Mouse (Mus musculus): ENCODE data around the gene Man2a2.

Gene Man2a2

DNA sequence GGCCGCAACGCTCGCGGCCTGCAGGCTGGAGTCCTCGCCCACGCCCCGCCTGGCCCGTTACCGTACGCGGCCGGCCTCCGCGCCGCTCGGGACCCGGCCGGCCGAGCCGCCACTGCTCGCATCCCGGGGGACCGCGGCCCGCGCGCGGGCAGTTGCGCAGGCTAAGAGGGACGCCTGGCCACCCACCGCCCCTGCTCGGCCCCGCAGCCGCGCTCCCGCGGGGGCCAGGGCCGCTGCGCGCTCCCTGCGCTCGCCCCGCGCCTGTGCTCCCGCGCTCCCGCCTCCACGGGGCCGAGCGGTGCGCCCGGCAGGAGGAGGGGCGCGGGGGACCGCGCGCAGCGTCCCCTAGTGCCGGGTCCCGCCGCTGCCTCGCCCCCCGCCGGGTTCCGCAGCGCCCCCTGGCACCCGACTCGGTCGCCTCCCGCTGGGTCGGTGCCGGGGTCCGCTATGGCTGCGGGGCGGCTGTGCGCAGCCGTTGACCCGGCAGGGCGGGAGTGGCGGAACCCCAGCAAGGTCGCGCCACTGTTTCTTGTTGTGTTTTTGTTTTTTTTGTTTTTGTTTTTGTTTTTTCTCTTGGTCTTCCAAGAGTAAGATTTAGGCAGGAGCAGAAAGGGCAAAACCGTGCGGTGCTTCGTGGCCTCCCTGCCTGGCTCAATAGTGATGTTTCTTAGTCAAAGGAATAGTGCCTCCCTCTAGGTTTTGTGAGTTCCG lies at the start of gene Man2a2:
TSS of gene Man2a2 (minus strand) at position 335 of the 711 bp plus-strand sequence.
- peak; percentile 83 for DNase-seq (ENCODE audit: low read depth)

DNA sequence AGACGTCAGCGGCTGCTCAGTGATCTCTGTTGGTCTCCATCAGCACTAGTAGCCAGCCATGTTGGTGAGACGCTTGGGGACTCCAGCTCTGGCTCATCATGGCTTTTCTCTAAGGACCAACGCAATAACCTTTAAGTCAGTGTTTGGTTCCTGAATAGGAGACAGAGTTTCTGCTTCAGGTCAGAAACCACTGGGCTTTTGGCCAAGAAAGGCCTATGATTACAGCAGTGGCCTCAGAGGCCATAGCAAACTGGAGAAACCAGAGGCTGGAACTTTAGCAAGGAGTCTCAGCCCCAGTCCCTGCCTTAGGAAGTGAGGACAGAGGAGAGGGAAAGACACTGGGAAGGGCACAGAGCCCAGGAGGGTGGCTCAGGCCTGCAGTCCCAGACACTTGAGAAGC lies 49.4 kb upstream of the Man2a2 start:
- no peak for DNase-seq (ENCODE audit: low read depth)

DNA sequence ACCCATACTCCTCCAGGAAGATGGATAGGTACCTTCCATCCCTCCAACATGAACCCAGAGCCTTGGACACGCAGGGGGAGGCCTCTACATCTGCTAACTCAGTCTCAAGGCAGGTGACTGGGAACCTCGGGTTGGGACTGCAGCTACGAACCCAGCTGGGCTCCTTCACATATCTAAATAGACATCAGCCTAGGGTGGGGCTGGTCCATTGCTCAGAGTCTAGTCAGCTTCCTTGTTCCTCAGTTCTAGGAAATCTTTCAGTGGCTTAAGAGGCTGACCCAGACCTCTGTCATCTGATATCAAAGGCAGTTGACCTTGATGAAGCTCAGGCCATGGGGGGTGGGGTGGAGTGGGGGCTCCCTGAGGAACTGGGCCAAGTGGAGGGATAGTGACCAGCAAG lies 48.1 kb upstream of the Man2a2 start:
- DNase-seq (ENCODE audit: low read depth): no peak

DNA sequence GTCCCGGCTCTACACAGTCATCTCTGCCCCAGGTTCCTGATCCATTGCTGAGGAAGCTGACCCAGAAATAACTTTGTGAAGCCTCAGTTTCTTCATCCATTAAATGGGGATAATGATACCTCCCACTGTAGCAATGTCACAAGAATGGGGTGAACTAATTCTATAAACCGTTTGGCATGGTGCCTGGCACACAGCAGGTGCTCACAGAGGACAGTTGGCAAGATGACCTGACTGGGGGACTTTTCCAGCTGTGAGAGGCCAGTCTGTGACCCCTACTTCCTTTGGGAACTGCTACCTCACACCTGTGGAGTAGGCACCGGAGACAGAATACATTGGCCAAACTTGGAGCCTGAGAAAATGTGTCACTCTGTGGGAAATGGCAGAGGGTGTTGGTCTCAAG lies 46.9 kb upstream of the Man2a2 start:
- DNase-seq (ENCODE audit: low read depth): no peak

DNA sequence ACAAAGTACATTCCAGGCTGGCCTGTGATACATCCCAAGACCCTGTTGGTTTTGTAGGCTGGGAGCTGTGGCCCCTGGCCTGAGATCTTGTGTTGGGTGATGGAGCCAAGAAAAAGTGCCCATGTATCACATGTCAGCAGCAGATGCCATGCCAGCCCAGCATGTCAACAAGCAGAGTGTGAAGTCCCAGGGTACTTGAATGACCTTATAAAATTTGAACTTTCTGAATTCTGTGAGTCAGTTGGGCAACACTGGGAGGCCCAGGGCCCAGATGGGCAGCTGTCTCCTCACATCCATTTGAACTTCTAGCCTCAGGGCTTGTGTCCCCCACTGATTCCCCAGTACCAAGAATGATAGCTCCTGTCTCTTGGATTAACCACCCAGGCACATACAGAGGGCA lies 46.4 kb upstream of the Man2a2 start:
- DNase-seq (ENCODE audit: low read depth): no peak

DNA sequence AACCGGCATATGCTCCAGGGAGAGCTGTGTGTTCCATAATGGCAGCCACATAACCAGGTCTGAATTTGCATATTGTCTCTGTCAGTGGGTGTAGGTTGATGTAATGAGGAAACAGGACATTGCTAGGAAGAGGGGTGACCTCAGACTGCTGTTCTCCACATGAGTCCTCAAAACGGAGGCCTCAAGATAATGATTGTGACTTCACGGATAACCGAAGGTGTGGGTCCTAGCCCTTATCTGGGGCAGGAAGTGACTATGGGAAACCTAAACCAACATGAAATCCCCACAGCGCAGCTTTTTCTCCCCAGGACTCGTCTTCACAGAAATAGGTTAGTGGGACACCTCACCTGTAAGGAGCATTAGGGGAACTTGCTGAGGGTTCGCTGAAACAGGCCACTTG lies 45.8 kb upstream of the Man2a2 start:
- peak; percentile 88 for DNase-seq (ENCODE audit: low read depth)

DNA sequence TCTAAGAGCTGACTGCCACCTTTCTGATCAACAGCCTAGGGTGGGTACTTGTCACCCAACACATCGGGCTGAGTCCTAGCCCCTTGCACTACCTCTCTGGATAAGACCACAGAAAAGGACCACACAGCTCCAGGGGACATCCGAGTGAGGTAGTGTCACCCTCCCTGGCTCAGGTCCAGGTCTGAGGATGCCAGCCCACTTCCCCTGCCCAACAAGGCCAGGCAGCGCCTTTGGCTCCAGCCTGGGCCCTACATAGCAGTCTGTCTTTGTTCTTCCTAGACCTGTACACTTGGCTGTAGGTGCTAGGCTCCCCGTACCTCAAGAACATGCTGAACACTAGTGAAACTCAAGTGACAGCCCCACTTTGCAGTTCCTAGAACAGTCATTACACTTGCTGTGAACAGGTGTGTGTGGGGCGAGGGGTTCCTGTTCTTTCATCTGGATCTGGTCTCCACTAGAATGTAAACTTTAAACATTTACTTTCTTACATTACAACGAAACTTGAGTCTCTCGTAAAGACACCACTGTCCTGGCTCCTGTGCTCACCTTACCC lies 43.2 kb upstream of the Man2a2 start:
- DNase-seq (ENCODE audit: low read depth): peak; percentile 47

DNA sequence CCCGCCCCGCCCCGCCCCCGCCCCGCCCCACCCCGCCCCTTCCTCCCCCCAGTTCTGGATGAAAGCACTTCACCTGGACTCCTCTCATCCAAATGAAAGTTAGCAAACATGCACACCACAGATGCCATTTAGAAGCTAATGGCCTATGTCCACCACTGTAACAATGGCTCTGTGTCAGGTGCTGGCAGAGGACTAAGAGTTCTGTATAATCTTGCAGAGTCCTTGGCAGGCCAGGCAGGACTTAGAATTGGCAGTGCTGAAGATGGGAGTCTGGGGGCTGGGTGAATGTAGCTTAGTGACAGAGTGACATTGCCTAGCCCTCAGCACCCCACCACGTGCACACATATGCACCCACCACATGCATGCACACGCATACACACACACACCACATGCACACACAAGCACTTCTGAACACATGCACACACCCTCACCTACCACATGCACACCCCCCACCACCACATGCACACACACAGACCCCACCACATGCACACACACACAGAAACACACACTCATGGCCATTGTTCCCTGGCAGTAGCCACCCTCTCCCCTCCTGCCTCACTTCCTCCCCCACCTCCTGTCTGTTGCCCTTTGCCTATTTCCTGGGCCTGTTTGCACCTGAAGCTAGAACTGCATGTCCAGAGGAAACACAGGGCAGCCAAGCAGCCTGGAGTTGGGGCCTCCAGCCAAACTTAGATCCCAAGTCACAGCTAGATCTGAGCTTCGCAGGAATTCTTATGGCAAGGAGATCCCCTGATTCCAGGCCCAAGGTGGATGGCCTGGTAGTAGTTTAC lies 42.5 kb upstream of the Man2a2 start:
- DNase-seq (ENCODE audit: low read depth): peak; percentile 53

DNA sequence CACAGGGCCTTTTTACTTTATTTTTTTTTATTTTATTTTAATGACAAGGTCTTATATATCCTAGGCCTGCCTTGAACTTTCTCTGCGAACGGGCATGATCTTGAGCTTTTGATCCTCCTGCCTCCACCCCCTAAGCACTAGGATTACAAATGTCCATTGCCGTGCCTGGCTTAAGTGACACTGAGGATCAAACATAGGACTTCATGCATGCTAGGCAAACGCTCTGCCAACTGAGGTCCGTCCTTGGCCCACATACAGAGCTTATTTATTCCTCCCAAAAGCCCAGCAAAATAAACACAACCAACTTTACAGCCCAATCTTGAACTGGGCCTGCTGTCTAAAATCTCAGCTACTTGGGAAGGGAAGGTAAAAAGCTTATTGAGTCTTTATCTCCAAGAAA lies 41.6 kb upstream of the Man2a2 start:
- no peak for DNase-seq (ENCODE audit: low read depth)

DNA sequence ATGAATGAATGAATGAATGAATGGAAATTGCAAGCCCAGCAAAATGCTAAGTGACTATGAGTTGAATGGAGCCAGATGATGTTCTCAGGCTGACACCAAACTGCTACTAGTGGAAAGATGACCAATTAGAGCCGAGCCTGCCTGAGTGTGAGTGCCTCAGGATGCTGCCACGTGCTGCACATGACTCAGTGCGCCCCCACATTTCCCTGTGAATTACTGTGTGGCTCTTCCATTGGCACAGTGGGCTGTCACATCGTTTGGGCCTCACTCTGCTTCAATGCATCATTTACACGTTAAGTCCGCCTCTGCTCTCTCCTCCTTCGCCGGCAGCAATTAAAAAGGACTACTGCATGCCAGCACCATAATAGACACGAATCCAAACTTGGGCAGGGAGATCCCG lies 41.1 kb upstream of the Man2a2 start:
- no peak for DNase-seq (ENCODE audit: low read depth)

DNA sequence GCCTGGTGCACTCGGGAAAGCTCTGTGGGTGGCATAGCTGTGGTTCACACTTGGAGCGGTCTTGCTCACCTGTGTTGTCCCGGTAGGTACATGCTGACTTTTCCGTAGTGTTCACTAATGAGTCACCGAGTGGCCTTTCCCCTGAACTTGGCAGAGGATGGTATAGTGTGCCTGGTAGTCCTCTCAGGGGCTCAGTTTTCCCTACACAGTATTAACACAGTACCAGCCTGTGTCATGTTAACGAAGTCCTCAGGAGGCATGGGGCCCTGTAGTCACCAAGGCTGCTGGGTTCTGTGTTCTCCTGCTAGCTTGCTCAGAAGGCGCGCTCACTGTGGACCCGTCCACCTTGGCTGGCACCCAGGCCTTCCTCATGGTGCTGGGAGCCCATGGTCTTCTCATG lies 39.2 kb upstream of the Man2a2 start:
- DNase-seq (ENCODE audit: low read depth): no peak

DNA sequence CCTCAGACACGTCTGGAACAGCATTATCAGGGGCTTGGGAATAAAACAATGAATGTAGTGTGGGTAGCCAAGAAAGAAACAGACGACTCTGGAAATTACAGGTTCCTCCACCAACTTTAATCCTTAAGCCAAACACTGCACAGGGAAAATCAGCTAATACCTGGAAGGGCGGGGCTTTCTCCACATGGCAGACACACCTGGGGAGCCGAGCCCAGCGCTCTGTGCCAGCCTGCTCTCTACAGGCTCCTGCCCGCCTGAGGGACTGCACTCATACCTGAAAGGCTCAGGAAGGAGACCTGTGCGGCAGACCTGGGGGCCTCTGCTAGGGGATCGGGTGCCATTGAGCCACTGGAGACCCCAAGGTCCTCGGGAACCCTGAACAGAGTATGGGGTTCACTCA lies 36.5 kb upstream of the Man2a2 start:
- no peak for DNase-seq (ENCODE audit: low read depth)

DNA sequence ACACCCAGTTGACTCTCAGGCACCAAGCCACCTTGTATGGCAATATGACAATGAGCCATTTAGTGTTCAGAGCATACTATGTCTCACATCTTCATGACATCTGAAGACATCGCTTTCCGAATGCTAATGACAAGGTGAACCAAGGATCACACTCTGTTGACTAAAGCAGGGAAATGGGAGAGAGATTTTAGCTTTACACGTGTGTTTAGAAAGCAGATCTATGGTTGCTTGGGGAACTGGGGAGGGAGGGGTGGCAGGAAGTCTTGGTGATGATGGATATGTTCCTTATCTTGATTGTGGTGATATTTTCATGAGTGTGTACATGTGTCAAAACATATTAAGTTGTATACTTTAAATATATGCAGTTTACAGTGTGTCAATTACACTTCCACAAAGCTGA lies 35.0 kb upstream of the Man2a2 start:
- DNase-seq (ENCODE audit: low read depth): peak; percentile 76

DNA sequence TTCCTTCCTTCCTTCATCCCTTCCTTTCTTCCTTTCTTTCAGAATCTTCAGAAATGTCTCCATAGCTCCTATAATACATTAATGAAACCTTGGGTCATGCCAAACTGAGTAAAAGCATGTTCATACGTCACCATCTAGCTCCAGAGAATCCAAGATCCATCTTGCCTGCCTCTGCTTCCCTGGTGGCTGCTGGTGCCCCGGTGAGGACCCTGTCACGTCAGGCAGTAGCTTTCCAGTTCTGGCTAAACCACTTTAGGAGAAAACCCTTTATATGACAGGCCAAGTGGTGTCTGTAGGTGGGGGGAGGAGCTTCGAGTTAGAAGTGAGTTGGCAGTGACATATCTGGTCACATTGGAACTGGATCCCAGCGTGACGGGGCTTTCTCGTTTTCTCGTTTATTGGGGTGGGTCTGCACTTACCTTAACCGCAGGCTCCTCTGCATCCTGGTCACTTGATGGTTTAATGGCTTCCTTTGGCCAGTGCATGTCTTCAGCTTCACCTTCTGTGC lies 34.1 kb upstream of the Man2a2 start, which contains the start of gene Furin:
TSS of gene Furin (minus strand) at position 249 of the 508 bp plus-strand sequence.
- peak; percentile 82 for DNase-seq (ENCODE audit: low read depth)

DNA sequence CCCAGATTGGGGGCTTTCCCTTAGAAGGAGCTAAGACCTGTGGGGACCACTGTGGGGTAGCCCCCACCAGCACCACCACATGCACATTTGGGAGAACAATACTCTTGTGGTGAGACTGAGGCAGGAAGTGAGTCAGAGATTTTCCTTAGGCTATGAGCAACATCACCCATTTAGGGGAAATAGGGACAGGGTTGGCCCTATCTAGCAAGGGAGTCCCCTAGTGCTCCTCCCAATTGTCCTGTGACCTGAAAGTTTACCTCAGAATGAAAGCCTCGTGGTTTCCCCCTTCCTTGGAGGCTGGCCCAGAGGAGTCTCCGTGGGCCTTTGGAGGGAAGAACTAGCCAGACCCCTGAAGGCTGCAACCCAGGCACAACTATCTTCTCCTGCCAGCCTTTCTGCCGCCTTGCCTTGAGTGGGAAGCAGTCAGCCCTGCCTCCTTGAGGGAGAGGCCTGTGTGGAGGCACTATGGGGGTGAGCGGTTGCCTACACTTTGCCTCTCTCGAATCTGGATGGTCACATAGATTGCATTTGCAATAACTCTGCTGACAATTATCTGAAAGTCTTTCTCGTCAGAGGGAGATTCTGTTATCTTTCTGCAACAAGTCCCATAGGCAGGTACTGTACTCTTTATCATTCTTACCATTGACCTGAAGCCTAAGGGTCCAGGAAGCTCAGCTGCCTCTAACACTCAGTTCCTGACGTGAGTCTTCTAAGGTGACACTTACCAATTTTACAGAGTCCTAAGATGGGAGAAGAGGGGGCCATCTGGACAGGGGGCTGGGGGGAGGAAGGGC lies 33.1 kb upstream of the Man2a2 start:
- peak; percentile 86 for DNase-seq (ENCODE audit: low read depth)

DNA sequence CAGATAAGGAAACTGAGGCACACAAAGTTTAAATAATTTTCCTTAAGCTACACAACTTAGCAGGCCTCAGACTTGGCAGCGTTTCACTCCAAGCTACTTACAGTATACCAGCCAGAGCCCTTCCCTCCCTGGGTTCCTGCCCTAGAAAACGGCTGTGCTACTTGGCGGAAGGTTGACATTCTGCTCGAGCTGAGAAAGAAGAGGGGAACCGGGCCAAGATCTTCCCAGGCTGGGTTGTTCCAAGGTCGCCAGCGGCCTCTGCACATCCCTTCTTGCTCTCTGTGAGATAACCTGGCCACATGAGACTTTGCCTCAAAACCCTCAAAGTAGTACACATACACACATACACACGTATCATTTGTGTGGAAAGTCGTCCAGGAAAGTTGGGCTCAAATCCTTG lies 32.4 kb upstream of the Man2a2 start:
- no peak for DNase-seq (ENCODE audit: low read depth)

DNA sequence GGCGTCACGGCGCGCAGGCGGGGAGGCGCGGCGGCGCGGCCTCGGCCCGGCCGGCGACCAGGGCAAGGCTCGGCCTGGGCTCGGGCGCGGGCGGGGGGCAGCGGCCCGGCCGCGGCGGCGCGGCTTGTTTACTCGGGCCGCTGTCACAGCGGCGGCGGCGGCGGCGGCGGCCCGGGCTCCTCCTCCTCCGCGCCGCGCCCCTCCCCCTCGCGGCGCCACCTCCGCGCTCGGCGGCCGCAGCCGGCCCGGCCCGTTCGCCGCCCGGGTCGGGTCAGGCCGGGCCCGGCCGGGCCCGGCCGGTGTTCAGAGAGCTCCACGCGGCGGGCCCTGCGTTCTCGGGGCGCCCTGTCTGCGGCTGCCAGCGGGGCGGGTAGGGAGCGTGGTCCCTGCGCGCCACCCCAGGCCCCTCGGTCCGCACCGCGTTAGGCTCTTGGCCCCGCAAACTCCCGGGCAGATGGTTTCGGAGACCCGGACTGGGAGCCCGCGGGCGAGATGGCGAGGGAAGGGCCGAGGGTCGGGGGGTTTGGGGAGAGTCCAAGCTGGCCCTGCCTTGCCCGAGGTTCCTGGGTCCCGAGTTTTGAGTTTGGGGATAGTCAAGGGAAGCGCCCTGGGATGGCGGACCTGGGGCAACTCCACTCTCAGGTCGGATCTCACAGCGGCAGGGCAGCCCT lies 31.6 kb upstream of the Man2a2 start:
- peak; percentile 77 for DNase-seq (ENCODE audit: low read depth)

DNA sequence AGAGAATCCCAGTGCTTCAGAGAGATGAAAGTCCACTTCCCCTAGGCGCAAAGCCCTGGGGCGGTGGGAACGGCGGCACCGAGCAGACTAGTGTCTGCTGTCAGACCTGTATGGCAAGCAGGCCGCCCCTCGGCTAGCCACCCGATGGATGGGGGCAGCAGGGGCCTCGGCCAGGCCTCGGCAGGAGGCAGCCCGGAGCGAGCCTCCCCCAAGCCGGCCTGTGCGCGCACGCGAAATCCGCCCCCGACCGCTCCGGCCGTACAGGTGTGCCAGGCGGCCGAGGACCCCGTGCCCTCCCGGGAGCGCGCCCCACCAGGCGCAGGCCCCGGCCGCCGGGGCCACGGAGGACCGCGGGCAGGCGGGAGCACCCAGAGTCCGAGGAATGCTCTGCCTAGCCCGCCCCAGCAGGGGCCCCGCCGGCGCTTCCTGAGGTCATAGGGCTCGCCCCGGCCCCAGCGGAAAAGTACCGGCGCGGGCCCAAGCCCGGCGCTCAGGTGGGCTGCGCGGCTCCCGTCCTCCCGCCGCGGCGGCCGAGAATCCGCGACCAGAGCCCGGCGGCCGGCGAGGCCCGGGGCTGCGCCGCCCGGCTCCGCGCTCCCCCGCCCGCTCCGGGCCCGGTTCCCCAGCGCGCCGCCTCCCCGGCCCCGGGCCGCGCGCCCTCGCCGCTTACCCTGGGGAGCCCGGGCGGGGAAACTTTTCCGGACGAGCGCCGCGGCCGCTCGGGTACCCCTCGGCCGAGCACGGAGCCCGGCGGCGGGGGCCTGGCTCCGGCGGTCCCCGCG lies 30.9 kb upstream of the Man2a2 start:
- DNase-seq (ENCODE audit: low read depth): peak; percentile 66

DNA sequence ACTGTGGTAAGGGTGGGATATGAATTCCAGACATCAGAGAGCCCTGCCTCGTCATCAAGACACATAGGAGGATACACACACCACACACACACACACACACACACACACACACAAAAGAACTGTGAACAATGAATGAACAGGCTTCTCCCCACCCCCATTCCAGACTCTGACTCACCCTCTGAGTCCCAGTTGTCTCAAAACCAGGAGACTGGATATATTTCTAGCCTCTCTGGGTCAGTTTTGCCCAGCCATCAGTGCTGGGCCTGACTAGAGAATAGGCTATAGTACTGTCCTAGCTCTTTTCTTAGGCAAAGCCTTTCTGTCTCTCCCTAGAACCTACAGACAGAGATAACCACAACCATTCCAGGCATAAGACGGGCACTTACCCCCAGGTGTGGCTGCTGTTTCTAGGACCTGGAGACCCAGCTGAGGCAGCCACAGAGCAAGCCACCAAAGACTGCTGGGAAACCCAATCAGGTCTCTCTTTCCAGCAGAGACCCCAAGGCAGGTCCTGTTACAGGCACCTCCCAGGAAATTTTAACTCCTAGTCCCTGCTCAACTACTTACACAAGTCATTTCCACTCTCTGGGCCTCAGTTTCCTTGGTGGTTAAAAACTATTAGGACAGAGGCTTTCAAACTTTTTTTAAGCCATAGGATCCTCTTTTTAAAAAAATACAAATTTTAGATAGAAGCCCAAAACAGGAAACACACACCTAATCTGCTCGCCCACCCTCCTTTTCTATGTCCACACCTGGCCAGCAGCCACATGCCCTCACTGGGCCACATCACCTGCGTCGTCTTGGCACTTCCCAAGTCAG lies 30.1 kb upstream of the Man2a2 start:
- peak; percentile 52 for DNase-seq (ENCODE audit: low read depth)

DNA sequence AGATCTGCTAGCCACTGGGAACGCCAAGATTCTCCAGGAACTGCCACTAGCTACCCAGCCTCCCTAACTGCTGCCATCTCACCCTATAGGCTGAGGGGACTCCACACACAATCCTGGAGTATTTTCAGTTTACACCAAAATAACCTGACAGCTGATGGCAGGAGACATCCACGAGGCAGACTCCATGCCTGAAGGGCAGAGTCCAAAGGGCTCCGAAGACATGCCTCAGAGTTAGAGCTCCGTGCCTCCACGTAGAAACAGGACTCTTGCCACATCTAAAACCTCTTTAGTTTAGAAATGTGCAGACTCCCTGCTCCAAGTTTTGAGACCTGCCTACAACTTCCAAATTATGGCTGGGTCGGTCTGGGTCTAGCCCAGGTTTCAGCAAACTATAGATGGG lies 29.4 kb upstream of the Man2a2 start:
- DNase-seq (ENCODE audit: low read depth): no peak

Data from induced T-regulatory cell, adult 2 months (primary cell).